Comparison of ENCODE assay signal across 9 mouse cellular contexts in genomic region chr1:162895900-162896299, GRCm38 (mm10). TPM values are rescaled to one million over a fixed set of nuclear protein-coding genes. Genes with fewer than 3 reads are reported as not detected.
DNase-seq lines count a peak whose midpoint lies in the region; ATAC-seq and TF ChIP-seq lines count a peak whose summit lies in the region.
"Had no signal": no experiment of that assay in that cellular context is flagged by ENCODE, and none has a peak within 500 bp of the region (broad histone marks: within the 10 kb centered on the region; RNA-seq: fewer than 3 reads in every experiment).

No protein-coding gene starts in this region.

- TF ChIP-seq CTCF in E14TG2a.4 (conservative IDR thresholded peaks at IDR 0.05; ENCODE audit: low read length): peak; percentile 92

- H3K27me3 ChIP-seq in E14TG2a.4 (ENCODE audit: insufficient read depth, low read length): no peaks in the 10 kb centered on the region
- H3K27me3 ChIP-seq: hindbrain, embryonic 15.5 days had no signal

- H3K9me3 ChIP-seq in E14TG2a.4 (ENCODE audit: low read length): no peaks in the 10 kb centered on the region
- H3K9me3 ChIP-seq: hindbrain, embryonic 15.5 days had no signal

- H3K4me1 ChIP-seq in E14TG2a.4 (replicated peaks; ENCODE audit: low read depth, low read length): no peaks in the 10 kb centered on the region
- H3K4me1 ChIP-seq: hindbrain, embryonic 15.5 days had no signal

- H3K36me3 ChIP-seq in E14TG2a.4 (ENCODE audit: insufficient read depth, low read length): no peaks in the 10 kb centered on the region
- H3K36me3 ChIP-seq: hindbrain, embryonic 15.5 days had no signal

- H3K4me3 ChIP-seq in E14TG2a.4 (replicated peaks; ENCODE audit: low read length): no peak overlapping the region
- H3K4me3 ChIP-seq: hindbrain, embryonic 15.5 days had no signal

- no peak for ATAC-seq in monocyte, adult 5-6 weeks (replicated peaks; ENCODE audit: insufficient number of reproducible peaks, low FRiP score, low TSS enrichment, poor library complexity, severe bottlenecking)

- DNase-seq in 416B (ENCODE audit: low read depth): peak; percentile 50
- DNase-seq in c-Kit-negative CD71-positive TER-119-positive erythroid progenitor cells, embryonic 14.5 days (ENCODE audit: low read depth, low spot score): peak; percentile 4
- DNase-seq in frontal cortex, postnatal 36 days (ENCODE audit: low spot score in 2 of 2): peak; percentile 66 to 76
- DNase-seq in kidney, postnatal 10 days: peak; percentile 91
- DNase-seq in lung, postnatal 10 days: peak; percentile 87
- DNase-seq in retina, postnatal 7 days (ENCODE audit: low read depth, low spot score): peak; percentile 44

RNA-seq across cellular contexts. Expression of gene Fmo2, which starts 2.6 kb away (rescaled TPM):
- not detected in 3 replicates for total RNA-seq in monocyte, adult 5-6 weeks (2017)

RNA-seq across cellular contexts. Expression of gene Fmo1, which starts 29.5 kb away (rescaled TPM):
- total RNA-seq in monocyte, adult 5-6 weeks (2017): not detected in 3 replicates

RNA-seq across cellular contexts. Expression of gene Fmo6, which starts 41.4 kb away (rescaled TPM):
- total RNA-seq in monocyte, adult 5-6 weeks (2017): not detected in 3 replicates

Comparison
In these comparisons a context has a peak if more than half of its experiments do, and no peak if none do; other contexts are left out.
1. DNase-seq: peak in every context shown above with its lines; median percentile 91 in kidney, postnatal 10 days; 87 in lung, postnatal 10 days; 71 in frontal cortex, postnatal 36 days; 50 in 416B; 44 in retina, postnatal 7 days; 4 in c-Kit-negative CD71-positive TER-119-positive erythroid progenitor cells, embryonic 14.5 days.